Mouse (Mus musculus) gastrocnemius, postnatal 4 days (tissue): ENCODE results near the gene Kirrel3. TPM values are rescaled to one million over a fixed set of nuclear protein-coding genes. Genes with fewer than 3 reads are reported as not detected.
A peak's percentile ranks its signal among the peaks of the same experiment; 100 is the strongest.

ENCODE experiments used
- DNase-seq, 2 experiments: peaks; one replicate each; pipeline ENCODE4 v3.0.0; 2021 to 2022; ENCODE audit warnings: low spot score in 2 of 2, mixed read lengths in 2 of 2
- total RNA-seq, 2 experiments: library from RNA; stranded (reverse); gene quantifications; 2 replicates each; pipeline ENCODE4 v1.2.3; 2021

The Kirrel3 gene
- total RNA-seq, 2 experiments from 2014 or later, result 2.0 to 2.7 TPM

DNA sequence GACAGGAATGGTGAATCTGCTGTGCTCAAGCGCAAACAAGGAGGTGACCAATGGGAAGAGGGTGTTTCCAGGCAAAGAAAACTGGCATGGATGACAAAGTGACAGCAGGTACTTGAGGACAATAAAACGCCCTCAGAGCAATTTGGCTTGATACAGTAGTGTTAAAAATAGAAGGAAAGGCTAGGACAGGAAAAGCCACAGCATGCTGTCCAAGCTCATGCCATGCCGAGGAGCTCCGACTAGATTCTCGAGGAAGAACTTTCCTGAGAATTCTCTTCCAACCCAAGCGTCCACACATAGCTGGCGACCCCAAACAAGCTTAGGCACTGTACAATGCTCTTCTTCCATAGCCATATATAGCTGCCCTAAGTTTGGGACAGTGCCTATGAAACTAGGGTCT lies 263.5 kb downstream of the Kirrel3 start:
- DNase-seq, result no peak

DNA sequence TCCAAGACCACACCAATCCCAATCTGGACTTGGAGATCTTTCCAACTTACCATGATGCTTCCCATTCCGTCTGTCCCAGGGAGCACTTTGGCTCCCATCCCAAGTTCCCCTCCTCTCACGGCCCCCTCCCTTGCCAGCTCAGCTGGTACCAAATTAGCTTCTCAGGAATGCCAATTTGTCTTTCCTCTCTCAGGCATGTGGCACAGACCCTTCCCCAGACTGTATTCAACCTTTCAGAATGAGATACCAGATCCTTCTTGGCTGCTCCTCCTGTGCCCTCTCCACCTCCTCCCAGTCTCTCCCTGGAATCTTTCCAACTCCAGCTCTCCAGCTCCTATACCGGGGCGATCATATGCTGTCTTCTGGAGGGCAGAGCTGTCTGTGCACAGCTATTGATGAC lies 264.2 kb downstream of the Kirrel3 start:
- no peak for DNase-seq

DNA sequence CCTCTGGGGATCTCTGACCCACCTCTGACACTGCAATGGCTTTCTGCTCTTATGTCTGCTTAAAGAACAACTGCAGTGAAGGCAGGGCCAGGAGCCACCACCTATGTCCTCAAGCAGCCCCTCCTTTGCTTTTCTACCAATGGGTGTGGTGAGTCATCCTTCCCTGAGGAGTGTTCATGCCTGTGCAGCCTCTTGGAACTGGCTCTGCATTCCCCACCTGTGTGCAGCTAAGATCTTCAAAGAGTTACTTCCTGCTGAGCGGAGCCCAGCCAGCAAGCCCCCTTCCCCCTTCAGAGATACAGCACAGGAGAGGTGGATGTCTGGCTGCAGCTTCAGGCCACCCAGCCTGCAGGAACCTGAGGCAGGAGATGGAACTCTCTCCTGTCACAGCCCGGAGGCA lies 265.2 kb downstream of the Kirrel3 start:
- no peak for DNase-seq

DNA sequence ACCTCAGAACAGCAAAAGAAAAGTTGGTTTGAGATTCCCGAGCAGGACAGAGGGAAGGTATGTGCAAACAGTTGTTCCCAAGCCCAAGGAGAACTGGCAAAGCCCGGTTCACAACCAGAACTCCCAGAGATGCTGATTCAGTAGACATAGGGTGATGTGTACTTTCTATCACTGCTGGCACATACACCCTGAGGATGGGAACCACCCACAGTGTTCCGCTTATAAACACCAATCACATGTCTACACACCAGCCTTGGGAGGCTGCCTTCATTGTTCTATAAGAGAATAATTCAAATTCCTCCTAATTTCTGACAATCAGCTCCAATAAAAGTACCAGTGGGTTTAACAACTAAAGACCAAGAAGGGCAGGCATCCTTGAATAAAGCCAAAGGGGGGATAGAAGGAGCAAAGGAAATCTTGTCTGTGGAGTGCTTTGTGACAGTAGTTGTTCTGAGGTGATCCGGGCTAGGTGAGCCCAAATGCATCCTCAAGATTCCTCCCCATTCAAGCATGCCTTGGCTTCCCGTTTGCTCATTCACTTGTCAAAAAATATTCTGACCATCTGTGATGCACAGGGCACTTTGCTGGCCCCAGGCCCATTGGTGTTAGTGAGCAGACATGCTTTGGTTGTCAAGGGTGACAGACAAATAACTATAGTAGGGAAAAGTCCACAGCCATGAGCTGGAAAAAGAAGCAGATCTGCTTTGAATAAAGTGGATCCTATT lies 266.5 kb downstream of the Kirrel3 start:
- no peak for DNase-seq

DNA sequence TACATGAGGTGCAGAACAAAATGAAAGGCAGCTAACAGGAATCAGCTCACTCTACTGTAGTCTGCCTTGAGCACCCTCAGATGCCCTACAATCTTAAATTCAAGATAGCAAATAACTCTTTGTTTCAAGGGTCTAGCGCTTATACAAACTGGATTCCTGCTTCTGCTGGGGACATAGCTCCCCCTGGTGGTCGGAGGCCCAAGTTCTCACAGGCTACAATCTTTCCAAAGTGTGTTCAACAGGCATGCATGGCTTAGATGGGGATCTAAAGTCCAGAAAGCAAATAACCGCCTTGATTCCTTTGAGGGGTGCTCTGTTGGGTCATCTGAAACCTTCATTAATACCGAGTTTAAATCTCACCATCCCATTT lies 267.1 kb downstream of the Kirrel3 start:
- peak; percentile 41 to 63 for DNase-seq

DNA sequence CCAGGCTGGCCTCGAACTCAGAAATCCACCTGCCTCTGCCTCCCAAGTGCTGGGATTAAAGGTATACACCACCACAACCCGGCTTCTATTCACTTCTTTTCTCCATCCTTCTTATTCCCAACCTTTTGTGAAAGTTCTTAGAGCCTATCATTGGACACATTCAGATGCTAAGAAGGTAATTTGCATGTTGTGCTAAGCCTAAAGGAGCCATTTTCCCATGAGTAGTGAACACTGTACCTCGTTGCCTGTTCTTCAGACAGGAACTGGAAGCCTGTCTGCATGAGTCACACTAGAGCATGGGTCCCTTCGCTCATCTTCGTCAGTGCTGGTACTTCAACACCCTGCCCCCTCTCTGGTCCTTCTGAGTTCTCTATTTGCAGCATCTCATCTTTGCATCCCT lies 268.2 kb downstream of the Kirrel3 start:
- DNase-seq, result no peak

DNA sequence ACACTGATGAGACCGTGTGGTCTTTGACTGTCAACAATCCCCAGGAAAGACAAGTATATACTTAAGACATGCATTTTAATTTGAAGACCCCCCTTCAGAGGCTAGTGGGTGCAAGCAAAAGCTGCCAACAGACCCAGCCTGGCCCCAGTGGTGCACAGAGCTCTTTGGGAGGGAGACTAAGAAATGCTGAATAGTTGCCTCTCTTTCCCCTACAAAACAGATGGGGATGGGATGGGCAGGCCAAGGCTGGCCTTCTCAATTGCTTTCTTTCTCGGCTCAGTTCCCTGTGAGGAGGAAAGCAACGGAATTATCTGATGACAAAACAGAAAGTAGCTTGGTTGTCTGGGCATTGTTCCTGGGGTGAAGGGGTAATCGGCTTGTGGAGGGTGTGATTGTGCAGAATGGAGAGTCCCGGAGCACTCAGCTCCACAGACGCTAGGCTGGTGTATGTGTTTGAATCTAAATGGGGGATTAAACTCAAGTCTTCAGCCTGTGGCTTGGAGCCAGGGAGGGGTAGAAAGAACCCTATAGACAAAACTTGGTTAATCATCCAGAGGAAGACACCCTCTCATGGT lies 268.9 kb downstream of the Kirrel3 start:
- no peak for DNase-seq

DNA sequence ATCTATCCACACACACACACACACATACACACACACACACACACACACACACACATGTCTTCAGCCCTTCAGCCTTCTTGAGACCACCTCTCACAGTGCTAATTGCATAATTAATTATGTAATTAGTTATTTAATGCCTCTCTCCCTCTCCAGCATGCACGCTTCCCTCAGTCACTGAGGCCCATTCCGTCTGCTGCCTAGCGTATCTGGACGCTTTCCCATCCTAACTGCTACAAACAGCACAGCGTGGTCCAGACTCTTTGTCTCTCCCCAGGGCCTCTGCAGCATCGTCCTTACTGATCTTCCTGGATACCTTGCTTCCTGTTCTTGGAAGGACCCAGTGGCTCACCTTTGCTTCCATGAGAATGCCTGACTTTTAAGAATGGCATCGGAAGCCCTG lies 270.4 kb downstream of the Kirrel3 start:
- no peak for DNase-seq

DNA sequence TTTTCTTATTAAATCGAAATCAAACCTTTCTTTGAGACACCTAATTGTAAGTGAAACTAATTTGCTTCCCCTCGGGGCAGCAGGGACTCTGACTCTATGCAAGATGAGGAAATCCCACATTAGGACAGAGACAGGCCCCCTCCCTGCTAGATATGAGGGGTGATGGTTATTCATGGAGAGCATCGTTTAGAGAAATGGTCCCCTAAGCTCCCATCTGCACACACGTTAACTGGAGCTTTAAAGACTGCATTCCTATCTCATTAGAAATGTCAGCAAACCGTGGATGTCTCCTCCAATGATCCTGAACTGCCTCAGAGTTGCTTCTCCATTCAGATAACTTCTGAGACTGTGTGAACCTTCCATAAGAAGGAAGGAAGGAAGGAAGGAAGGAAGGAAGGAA lies 273.2 kb downstream of the Kirrel3 start:
- DNase-seq, result no peak

DNA sequence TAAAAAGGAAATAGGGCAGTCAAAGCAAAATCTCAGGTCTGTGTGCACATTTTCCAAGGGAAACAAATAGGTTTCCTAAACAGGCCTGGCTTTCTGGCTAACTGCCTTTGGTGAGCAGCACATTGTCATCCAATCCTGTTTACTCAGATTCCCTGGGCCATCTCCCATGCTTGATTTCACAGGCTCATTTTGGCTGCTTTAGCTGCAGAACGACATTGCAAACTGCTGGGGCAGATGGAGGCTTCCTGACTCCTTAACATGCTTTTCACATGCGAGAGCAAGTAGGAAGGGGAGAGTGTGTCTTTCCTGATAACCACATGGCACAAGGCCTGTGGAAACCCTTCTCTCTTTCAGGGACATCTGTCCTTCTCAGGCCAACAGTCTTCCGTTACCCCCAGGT lies 274.8 kb downstream of the Kirrel3 start:
- DNase-seq, result no peak

DNA sequence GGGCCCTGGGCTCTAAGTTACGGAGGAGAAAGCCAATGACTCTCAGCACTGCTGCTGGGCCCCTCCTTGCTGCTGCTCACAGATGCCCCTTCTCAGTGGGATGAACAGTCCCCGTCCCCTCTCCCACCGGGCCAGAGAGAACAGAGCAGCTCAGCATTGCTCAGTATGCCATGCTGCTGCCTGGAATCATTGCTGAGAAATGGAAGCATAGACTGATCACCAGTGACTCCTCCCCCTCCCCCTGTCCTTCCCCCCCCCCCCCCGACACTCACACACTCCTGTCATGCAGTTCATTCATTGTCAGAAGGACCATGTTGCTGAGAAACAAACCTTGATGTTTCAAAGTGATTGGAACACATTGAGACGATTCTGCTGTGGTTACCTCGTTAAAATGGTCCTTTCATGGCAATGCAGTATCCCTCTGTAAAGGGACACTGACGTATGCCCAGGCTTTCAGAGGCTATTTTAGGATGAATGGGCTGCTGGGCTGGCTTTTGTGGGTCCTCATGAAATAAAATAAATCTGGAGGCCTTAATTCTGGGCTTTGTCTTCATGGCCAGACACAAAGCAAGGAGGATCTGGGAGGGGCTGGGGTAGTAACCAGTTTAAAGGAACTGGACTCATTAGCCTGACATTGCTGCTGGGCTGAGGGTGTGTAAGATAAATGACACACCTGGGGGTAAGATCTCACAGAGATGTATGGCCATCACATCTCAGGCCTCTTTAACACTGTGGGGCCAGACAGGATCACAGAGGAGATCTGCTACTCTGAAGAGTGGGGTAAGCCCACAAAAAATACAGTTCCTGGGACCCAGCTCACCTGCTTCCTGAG lies 281.3 kb downstream of the Kirrel3 start:
- no peak for DNase-seq

DNA sequence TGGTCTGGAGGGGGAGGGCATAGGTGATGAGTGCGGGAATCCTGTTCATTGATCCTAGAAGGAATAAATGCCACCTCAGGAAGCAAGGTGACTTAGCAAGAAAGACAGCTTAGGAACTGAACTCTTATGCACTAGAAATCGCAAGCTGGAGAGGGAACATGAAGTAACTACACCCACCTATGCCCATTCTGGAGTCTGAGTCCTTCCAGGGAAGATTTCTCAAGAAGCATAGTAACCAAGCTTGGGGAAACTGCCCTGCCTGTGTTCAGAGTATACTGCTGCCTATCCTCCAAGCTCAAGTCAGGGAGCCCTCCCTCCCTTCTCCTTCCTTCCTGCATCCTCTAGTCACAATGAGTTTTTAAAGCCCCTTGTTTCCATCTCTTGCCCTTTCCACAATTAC lies 283.3 kb downstream of the Kirrel3 start:
- no peak for DNase-seq

DNA sequence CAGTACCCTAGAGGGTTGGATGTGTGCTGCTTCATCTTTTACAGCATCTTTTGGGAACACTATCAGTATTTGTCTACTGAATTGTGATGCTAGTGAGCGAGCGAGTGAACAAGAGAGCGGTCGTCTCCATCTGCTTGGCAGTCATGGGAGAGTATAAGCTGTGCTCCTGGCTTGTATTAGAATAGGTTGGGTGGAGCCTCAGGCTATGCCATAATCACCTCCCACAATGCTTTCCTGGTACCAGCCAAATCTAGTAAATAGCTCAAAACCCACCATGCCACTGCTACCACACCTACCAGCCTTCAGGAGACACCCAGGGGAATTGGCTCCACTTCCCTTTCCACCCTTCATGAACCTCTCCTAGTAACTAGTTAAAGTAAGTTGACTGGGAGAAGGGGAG lies 285.3 kb downstream of the Kirrel3 start:
- DNase-seq, result no peak

DNA sequence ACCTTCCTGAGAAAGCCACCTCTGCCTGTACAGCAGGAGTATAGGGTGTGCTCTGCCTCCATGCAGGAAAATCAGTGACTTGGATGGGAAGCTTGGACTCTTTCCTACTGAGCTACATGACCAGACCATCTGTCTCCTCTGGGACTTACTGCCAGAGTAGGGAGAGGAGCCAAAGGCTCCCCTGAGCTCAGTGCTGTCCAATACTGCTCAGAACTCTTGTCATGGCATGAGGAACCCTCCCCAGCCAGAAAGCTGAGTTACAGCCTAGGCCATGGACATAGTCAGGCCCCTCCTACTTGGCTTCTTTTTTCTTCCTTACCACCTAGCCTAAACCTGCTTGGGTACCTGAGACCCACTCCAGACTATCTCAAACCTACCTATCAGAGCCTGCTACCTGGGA lies 285.7 kb downstream of the Kirrel3 start:
- no peak for DNase-seq

DNA sequence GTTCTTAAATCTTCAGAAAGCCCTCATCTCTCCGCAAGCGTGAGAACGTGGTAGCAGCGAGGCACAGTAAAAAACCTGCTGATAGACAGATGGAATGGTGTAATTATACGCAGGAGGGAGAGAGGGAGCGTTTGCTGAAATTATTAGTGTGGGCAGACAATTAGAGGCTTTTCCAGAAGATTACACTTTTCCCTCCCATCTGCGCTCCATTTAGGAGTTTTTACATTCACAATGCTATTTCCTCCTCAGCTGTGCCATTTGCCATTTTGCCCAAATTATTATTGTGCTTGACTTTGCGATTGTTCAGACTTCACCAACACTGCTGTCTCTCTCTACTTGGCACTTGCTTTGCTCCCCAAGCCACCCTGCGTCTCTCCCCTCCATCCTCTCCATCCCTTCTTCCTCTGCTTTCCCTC lies 286.3 kb downstream of the Kirrel3 start:
- no peak for DNase-seq

DNA sequence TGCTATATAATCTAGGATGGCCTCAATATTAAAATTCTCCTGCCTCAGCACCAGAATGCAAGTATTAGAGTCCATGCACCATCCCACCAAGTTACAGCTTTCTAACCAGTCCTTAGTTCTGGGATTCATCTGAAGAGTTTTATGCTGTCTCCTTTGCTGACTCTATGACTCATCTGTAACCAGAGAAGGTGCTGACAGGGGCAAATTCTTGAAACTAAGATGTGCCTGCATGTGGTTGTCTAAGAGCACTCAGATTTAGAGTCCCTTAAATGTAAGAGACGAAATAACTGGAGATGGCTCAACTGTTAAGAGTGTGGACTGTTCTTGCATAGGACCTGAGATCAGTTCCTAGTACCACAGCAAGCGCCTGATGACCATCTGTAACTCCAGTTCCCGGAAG lies 295.7 kb downstream of the Kirrel3 start:
- no peak for DNase-seq

DNA sequence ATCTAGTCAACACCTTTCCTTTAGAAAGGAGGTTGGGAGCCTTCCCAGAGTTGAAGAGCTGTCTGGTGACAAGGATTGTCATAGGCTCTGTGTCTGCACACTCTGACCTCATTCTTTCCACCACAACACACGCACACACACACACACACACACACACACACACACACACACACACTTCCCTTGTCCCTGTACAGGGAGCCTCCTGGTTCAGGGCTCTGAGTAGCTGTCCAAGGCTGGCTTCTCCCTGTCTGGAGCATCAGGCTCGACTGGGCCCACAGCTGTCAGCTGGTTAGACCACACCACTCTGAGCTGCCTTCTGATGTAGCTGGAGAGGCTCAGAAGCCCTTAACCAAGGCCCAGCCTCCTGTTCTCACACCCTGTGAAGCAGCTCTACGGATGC lies 302.2 kb downstream of the Kirrel3 start:
- no peak for DNase-seq

DNA sequence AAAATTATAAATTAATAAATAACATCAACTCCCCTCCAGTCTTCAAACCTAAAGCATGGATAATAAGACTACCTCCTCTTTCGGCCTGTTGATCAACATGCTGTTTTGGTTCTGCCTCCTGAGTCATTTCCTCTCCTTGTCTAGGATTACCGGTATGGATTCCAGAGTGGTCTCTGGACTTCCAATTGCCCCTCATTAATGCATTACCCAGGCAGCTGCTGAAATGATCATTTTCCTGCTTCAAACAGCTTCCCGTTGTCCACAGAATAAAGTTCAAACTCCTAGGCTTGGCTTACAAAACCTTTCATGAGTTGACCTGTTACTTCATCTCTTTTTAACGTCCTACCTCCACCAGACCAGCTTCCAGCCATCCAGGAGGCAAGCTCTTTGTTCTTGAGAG lies 309.5 kb downstream of the Kirrel3 start:
- DNase-seq, result no peak

DNA sequence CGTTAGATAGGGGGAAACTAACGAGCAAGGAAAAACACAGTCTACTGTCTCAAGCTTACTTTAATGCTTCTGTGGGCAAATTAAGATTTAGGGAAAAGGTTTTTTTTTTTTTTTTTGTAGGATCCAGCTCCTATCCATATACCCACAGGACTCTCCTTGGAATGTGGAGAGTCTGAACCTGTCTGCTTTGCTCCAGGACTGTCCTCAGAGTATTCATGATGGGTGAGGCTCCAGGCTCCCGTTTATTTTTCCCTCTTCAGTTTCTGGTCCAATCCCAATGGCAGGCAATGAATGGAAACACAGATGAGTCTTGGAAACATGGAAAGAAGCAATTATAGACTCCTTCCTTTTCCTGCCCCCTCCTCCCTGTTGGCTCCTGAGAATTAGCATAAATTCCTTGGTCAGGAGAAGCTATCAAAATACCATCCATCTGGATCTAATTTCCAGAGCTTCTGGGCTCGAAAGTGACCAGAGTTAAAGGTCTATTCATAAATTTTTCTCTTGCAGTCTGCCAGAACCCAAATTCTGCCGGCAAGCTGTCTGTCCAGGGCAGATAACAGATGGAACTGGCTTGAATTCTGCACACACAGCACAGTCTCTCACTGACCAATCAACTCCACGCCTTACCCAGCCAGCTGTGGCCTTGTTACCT lies 312.1 kb downstream of the Kirrel3 start:
- peak in 1 of 2 experiments; percentile 9 for DNase-seq

DNA sequence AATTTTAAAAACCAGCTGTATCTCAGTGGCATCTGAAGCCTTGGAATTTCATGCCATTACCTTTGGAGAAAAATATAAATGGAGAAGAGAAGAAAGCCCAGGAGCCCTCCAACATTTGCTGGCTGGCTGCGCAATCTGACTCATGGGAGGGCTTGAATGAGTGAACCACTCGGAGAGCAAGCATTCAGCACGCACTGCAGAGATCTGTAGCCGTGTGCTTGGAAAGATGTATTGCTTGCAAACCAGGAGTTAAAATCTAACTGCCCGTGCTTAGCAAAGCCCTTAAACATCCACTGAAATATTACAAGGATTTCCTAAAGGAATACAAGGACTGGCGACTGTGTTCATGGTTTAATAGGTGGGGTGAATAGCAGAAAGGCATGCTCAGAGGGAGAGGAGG lies 316.0 kb downstream of the Kirrel3 start:
- no peak for DNase-seq

DNA sequence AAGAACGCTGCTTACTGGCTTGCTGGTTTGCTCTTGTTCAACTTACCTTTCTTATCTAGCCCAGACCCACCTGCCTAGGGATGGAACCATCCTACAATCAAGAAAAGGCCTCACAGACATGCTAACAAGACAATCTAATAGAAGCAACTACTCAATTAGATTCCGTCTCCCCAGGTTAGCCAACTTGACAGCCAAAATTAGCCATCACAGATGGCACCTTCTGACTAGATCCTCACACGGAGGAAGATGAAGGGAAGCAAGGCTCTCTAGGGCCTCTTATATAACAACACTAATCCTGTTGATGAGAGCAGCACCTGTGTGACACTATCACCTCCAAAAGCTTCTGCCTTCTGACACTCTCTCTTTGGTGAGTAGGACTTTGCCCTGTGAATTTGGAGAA lies 321.2 kb downstream of the Kirrel3 start:
- DNase-seq, result no peak

DNA sequence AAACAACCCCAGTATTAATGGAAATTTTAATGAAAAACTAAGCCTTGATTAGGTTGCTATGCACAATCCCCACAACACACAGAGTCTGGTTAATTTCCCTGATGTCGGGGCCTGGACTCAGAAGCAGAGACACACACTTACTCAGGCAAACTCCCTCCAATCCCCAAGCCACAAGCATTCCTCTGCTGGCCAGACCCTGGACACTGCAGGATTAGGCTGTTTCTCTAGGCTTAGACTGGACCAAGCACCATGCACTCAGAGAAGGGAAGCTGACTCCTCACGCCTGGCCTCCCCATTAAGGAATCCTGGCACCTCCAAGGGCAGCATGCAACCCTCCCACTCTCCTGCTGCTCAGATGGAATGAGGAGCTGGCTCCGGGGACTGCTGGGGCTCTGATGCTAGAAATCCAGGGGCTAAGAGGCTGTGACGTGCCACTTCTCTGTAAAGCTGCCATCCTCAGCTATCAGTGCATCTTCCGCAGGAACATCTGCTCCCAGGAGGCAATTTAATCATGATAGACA lies 324.4 kb downstream of the Kirrel3 start:
- DNase-seq, result no peak
